Mouse (Mus musculus) splenic B cell, adult 2 months (primary cell): ENCODE data around the gene Fam219b.

ENCODE experiments used
- DNase-seq: peaks from one replicate; pipeline ENCODE4 v3.0.0-alpha.2; 2011; ENCODE audit warnings: low read depth, low spot score
- H3K27me3 ChIP-seq: 2 replicates; pipeline ENCODE4 v1.6.1; 2012; ENCODE audit warnings: mild to moderate bottlenecking, low read length, moderate library complexity, mixed read lengths; ENCODE audit not compliant: control insufficient read depth, poor library complexity, insufficient read depth, severe bottlenecking
- H3K36me3 ChIP-seq: 2 replicates; pipeline ENCODE4 v1.6.1; 2012; ENCODE audit warnings: mild to moderate bottlenecking, low read length, moderate library complexity, mixed read lengths; ENCODE audit not compliant: control insufficient read depth, poor library complexity, insufficient read depth, severe bottlenecking

The Fam219b gene

DNA sequence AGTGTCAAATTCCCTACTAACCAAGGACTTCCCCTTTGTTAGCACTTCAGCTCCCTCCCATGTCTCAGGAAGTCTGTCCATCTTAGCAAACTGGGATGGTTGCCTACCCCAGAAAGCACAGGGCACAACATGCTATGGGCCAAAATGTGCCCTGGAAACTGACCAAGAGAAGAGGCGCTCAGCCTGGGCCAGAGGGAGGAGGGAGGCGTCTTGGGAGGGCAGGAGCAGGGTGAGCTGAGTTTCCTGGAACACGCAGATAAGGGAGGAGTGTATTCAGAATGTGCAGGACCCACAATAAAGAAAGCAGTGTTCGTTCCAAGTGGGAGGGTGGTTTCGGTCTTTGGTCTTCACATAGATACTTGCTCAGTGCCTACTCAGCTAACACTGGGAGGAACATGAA lies 10.0 kb downstream of the Fam219b start:
- H3K36me3 ChIP-seq, result peaks cover 1% of the 10 kb centered on the region
- no peak for DNase-seq

DNA sequence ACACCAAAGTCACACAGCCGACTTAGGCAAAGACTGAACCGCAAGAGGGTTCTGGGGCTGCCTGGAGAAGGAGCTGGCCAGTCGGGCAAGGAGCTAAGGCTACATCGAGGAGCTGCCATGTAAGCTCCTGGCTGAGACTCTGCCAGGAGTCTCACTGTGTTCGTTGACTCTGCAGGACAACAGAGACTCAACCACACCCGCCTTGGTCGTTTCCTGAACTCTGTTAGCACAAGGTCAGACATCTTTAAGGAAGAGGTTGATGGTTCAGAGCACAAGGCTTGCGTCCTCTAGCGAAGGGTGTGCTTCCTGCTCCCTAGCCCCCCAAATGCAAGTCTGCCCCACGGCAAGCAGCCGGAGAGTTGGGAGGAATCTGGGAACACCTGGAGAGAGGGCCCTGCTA lies 10.5 kb downstream of the Fam219b start:
- Histone ChIP-seq H3K36me3 (peaks cover 1% of the 10 kb centered on the region), H3K27me3 (no peaks in the 10 kb centered on the region)
- DNase-seq, result no peak

More for the DNA sequence above, 10.0 kb downstream of the Fam219b start:
- no peaks in the 10 kb centered on the region for H3K27me3 ChIP-seq

DNA sequence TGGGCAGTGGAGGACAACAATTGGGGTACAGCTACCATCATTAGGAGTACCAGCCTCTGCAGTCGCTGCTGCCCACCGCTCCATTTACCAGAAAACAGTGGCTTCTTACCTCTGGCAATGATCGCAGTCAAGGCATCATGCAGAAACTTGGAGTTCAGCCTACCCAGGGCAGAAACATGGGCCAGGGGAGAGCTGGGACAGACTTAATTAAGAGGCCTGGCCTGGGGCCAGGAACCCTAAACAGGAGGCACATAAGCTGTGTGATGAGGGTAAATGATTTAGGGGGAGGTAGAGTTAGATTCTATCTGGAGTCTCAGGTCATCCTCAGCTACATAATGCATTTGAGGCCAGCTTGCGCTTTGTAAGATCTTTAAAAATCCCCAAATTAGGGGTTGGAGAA lies 11.9 kb downstream of the Fam219b start:
- no peak for DNase-seq
- no peaks in the 10 kb centered on the region for H3K27me3 ChIP-seq
- peaks cover 1% of the 10 kb centered on the region for H3K36me3 ChIP-seq

DNA sequence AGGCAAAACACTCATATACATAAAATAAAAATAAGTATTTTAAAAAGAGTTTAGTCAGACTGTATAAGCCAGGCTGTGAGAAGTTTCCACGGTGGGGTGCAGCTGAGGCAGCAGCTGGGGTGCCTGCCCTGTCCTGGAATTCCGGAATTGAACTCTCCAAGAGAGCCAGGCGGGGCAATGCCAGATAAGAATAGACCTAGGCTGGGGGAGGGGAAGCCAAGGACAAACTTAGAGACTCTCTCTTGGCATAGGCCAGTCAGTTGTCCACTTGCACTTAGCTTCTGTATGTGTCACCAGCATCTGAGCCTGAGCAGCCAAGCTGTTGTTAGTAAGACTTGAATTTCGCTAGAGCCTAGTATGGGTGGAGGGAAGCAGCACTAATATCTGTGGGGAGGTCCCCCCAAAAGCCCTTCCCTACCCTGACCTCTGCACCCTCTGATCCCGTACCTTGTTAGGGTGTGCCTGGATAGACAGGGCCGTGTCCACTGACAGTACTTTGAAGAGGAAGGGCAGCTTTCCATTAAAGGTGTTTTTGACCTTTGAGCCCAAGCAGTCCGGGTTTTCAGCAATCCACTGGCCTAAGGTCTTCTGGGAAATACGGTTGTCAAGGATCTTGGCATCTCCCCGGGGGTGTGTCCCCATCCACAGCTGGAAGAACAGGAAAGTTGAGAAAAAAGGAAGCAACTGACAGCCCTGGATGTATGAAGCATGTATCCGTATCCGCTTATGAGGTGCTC lies 13.0 kb downstream of the Fam219b start:
- peaks cover 1% of the 10 kb centered on the region for H3K36me3 ChIP-seq
- no peak for DNase-seq
- H3K27me3 ChIP-seq, result no peaks in the 10 kb centered on the region

DNA sequence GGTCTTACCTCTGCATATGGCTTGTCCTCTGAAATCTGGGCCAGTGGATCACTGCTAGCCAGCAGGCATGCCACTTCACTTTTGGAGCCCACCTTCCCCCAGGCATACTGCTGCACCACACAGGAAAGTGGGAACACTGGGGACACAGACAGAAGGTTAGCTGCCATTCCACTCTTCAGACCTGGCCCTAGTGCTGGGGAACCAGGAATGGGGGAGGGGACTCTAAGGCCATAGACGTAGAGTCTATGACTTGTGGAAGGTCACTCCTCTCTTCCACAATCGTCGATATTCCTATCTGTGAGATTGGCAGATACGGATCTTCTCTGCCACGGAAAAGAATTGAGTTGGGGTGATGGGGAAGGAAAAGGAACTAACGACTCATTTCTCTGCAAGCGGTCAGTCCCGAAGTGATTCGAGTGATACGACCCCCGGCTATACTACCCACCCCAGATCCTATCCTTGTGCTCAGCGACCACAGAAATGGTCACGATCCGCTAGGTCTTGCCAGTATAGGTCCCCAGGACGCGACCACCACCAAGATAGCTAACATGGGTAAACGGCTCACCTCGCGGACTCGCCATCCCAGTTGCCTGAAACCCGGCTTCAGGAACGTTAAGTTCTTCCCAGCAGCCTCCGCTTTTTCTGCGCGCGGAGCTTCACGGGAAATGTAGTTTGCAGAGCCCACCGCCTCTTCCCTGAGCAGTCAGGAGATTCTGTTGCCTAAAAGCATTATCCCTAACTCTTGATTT lies 15.0 kb downstream of the Fam219b start, which contains the start of gene Mpi:
Gene Mpi (minus strand): TSS at position 625 of the 749 bp plus-strand sequence.
- H3K36me3 ChIP-seq, result no peaks in the 10 kb centered on the region; the same call in 1 of the 2 replicates
- peak; percentile 36 for DNase-seq

DNA sequence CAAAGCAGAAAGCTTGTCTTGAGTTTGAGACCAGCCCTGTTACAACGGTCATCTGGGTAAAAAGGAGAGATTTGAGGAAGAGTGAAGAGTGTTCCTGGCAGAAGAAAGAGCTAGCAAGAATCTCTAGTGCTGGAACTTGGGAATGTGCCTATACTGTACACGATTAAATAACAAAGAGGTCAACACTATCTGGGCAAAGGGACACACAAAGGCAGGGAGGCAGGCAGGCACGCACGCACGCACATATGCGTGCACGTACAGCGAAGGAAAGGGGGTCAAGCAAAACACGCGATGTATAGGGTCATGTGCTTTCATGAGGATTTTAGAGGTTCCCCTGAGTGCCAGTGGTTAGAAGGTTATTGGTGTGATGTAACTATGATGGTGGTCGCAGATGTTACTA lies 15.8 kb downstream of the Fam219b start:
- Histone ChIP-seq H3K36me3 (no peaks in the 10 kb centered on the region; the same call in 1 of the 2 replicates), H3K27me3 (no peaks in the 10 kb centered on the region)
- no peak for DNase-seq

More for the DNA sequence above, 15.0 kb downstream of the Fam219b start, which contains the start of gene Mpi:
- H3K27me3 ChIP-seq, result no peaks in the 10 kb centered on the region

DNA sequence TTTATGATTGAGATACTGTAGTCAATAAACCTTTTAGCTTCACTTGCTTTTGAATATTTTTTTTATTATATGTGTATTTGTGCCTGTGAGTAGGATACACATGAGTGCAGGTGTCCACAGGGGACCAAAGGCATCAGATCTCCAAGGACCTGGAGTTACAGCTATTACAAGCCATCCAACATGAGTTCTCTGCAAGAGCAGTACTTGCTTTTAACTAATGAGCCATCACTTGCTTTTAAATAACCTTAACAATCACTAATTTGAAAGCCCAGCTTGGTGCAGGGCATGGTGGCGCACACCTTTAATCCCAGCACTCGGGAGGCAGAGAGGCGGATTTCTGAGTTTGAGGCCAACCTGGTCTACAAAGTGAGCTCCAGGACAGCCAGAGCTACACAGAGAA lies 17.4 kb downstream of the Fam219b start:
- DNase-seq, result no peak
- H3K36me3 ChIP-seq, result no peaks in the 10 kb centered on the region
- H3K27me3 ChIP-seq, result no peaks in the 10 kb centered on the region

DNA sequence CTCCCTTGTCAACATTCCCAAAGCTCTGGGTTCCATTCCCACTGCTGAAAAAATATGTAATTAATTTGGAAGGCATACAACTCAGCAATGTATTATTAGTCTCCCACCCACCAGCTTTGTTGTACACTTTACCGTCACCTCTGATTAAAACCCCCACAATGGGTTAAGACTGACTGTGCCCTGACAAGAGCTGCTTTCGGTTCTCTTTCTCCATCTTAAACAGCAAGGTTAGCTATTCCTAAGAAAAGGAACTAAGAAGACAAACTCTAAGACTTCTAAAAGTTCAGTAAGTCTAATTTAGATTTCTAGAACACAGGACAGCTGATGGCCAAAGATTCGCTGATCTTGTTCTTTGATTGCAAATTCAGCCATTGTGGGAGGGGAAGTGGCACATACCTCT lies 19.9 kb downstream of the Fam219b start:
- no peak for DNase-seq
- no peaks in the 10 kb centered on the region for H3K36me3 ChIP-seq
- no peaks in the 10 kb centered on the region for H3K27me3 ChIP-seq

DNA sequence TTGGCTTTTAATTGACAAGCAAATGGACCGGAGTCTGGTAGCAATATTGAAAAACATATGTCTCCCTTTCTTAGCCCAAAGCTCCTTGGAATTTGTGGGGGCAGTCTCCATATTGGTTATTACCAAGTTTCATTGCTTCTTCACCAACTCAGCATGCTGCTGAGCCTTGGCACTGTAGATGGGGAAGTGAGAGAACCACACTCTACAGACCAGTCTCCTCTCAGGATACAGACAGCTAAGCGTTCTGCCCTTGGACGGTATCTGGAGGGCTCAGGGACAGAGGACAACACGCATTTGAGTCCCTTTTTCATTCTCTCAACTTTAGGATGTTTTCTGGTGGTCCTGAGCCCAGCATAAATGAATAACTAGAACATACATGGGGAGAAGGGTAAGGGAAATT lies 21.3 kb downstream of the Fam219b start:
- Histone ChIP-seq H3K36me3 (no peaks in the 10 kb centered on the region), H3K27me3 (no peaks in the 10 kb centered on the region)
- peak; percentile 27 for DNase-seq

DNA sequence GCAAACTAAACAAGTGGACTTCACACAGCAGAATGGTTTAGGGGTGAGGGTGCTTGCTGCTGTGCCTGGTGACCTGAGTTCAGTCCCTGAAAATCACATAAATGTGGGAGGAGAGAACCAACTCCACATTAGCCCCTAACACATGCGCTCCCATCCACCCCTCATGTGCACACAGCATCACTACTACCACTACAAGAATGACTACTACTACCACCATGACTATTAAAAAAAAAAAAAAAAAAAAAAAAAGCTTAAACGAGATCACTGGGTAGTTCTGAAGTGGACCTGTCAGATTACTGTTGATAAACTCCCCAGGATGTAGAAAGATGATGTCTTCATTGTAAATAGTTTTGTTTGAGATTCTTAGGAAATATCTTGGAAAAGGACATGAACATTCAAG lies 22.2 kb downstream of the Fam219b start:
- no peak for DNase-seq
- Histone ChIP-seq H3K27me3 (no peaks in the 10 kb centered on the region), H3K36me3 (no peaks in the 10 kb centered on the region)

DNA sequence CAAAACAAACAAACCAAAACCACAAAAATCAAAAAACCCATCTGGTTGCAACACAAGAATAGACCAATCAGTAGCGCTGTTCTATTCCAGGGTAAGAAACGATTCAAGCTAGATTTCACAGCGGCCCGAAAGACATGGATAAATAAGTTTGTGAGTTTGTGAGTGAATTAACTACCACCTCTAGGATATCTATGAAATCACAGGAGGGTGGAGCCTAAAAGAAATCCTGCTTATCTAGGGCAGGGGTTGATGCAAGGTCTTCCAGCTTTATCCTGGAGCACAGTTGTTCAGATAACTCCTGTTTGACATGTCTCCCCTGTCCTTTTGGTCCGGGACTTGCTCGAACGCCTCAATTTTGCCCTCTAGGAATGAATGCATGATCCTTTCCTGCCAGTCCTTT lies 22.9 kb downstream of the Fam219b start:
- no peak for DNase-seq
- Histone ChIP-seq H3K36me3 (no peaks in the 10 kb centered on the region), H3K27me3 (no peaks in the 10 kb centered on the region)

DNA sequence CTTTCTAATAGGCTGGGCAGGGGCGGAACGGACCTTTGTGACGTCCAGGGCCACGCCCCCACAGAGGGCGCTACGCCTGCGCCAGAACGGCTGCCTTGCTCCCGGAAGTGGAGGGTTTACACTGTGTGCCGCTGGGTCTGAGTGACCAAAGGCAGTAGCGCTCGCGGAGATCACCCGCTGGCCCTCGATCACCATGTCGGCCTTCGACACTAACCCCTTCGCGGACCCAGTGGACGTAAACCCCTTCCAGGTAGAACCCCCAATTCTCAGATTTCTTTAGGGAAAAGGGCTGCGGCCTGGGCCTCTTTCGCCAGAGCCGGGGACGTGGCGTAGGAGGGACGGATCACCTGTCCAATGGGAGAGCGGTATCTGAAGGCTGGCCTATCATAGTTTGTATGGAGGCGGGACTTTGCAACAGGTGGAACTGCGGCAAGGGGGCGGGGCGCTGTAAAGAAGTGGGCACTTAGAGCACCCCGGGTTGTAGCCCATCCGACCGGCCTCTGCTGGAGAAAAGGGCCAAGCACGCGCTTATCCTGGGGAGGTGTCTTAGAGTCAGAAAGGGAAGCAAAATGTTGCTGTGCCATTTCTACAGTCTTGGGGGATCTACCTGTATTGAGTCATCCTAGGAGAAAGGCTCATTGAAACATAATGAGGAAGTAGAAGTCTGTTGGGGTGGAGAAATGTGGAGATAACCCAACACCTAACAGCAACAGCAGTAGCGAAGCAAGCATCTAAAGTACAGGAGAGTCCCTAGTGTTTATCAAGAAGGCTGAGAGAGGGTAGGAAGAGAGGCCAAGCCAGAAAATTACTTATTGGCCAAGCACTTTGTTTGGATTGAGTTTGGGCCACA lies 23.8 kb downstream of the Fam219b start, which contains the start of gene Scamp2:
Gene Scamp2 (plus strand): TSS at position 83 of the 850 bp plus-strand sequence.
- no peaks in the 10 kb centered on the region for H3K27me3 ChIP-seq
- DNase-seq, result peak; percentile 95
- no peaks in the 10 kb centered on the region for H3K36me3 ChIP-seq

DNA sequence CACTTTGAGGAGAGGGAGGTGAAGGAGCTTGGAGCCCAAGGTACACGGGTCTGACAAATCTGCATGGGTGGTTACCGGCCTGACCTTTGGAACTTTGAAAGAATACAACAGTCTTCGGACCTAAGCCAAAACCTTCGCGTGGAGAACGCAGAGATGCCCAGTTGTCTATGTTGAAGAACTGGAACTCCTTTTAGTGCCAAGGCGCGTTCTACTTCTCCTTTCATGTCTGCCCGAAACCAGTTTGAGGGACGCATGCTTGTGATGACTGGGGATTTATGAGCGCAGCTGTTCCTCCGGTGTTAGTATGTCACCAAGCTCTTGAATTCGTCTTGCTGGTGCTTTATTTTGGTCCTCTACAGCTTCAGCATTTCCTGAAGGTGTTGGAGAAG lies 24.4 kb downstream of the Fam219b start:
- peak; percentile 77 for DNase-seq
- no peaks in the 10 kb centered on the region for H3K27me3 ChIP-seq

DNA sequence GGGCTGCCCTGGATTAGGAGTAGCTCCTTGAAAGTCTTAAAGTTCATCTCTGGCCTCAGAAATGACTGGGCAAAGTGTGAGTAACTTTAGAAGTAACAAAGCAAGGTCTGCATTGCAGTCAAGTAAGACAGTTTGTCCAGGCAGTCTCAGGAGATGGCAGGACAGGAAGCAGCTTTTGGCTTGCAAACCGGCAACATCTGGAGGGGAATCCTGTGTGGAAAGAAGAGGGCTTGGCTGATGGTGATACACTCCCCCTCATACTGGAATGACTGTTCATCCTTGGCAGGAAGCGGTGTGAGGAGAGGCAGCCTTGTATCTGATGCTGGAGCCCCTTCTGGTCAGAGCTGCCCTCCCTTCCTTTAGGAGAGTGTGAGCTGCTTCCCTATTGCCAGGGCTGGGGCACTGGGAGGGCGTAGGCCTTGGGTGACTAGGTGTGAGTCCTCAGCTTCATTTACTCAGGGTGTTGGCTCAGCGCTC lies 25.6 kb downstream of the Fam219b start:
- no peak for DNase-seq
- Histone ChIP-seq H3K36me3 (peaks cover 4% of the 10 kb centered on the region), H3K27me3 (no peaks in the 10 kb centered on the region)

More for the DNA sequence above, 24.4 kb downstream of the Fam219b start:
- H3K36me3 ChIP-seq, result no peaks in the 10 kb centered on the region
